Mouse (Mus musculus): ENCODE measurements at regions not wholly inside any gene's neighbourhood (a gene's known extent, or its start where the extent isn't known, plus 50 kb on each side); places are given as distances from the start of the nearest gene placed in this dataset.

- no peaks in the 10 kb centered on the region for H3K27me3 ChIP-seq (ENCODE audit: control insufficient read depth, insufficient read depth, low read length)
- H3K27ac ChIP-seq (replicated peaks; ENCODE audit: low read depth, low read length) = no peak overlapping the region
- no peak overlapping the region for H3K4me3 ChIP-seq (replicated peaks; ENCODE audit: low read depth, low read length)
- H3K4me1 ChIP-seq (ENCODE audit: control insufficient read depth, insufficient read depth, low read length) = no peaks in the 10 kb centered on the region
- ATAC-seq (ENCODE audit: low FRiP score, low TSS enrichment) (no peak), DNase-seq (no peak)
- H3K9me3 ChIP-seq (ENCODE audit: control insufficient read depth, low read length) = no peaks in the 10 kb centered on the region
- H3K9ac ChIP-seq (replicated peaks; ENCODE audit: low read length) = no peak overlapping the region
- 94% methylated on average over 11 of the region's 11 CpGs for WGBS
- H3K4me2 ChIP-seq (ENCODE audit: low read length) = no peak overlapping the region
- H3K36me3 ChIP-seq (ENCODE audit: control insufficient read depth, insufficient read depth, low read length) = no peaks in the 10 kb centered on the region
These were observed 345.9 kb upstream of the Gm11114 start for GRCm38 (mm10) chr9:84966558-84967154.

- WGBS = 83% methylated on average over 3 of the region's 3 CpGs
These were observed 342.5 kb upstream of the Gm11114 start for GRCm38 (mm10) chr9:84969975-84970608.

GRCm38 (mm10) chr9:84977470-84977869 is 335.1 kb upstream of the Gm11114 start:
- WGBS = 85% methylated on average over 5 of the region's 5 CpGs
- no peak overlapping the region for H3K9ac ChIP-seq (replicated peaks; ENCODE audit: low read length)

More at GRCm38 (mm10) chr9:84969975-84970608, 342.5 kb upstream of the Gm11114 start:
- no peaks in the 10 kb centered on the region for H3K27me3 ChIP-seq (ENCODE audit: control insufficient read depth, insufficient read depth, low read length)
- H3K9me3 ChIP-seq (ENCODE audit: control insufficient read depth, low read length) = no peaks in the 10 kb centered on the region
- H3K27ac ChIP-seq (replicated peaks; ENCODE audit: low read depth, low read length) = no peak overlapping the region
- no peak overlapping the region for H3K9ac ChIP-seq (replicated peaks; ENCODE audit: low read length)
- no peak overlapping the region for H3K4me2 ChIP-seq (ENCODE audit: low read length)
- no peaks in the 10 kb centered on the region for H3K36me3 ChIP-seq (ENCODE audit: control insufficient read depth, insufficient read depth, low read length)
- ATAC-seq (ENCODE audit: low FRiP score, low TSS enrichment) = no peak
- no peak for DNase-seq
- no peak overlapping the region for H3K4me3 ChIP-seq (replicated peaks; ENCODE audit: low read depth, low read length)
- H3K4me1 ChIP-seq (ENCODE audit: control insufficient read depth, insufficient read depth, low read length) = no peaks in the 10 kb centered on the region

GRCm38 (mm10) chr9:85003414-85003813 is 309.2 kb upstream of the Gm11114 start:
- WGBS = 43% methylated on average over 1 of the region's 1 CpGs
- H3K4me3 ChIP-seq (replicated peaks; ENCODE audit: low read depth, low read length) = no peak overlapping the region
- no peaks in the 10 kb centered on the region for H3K9me3 ChIP-seq (ENCODE audit: control insufficient read depth, low read length)
- H3K4me1 ChIP-seq (ENCODE audit: control insufficient read depth, insufficient read depth, low read length) = no peaks in the 10 kb centered on the region
- no peak overlapping the region for H3K9ac ChIP-seq (replicated peaks; ENCODE audit: low read length)
- no peak overlapping the region for H3K27ac ChIP-seq (replicated peaks; ENCODE audit: low read depth, low read length)
- H3K36me3 ChIP-seq (ENCODE audit: control insufficient read depth, insufficient read depth, low read length) = no peaks in the 10 kb centered on the region
- H3K27me3 ChIP-seq (ENCODE audit: control insufficient read depth, insufficient read depth, low read length) = no peaks in the 10 kb centered on the region
- DNase-seq (no peak), ATAC-seq (ENCODE audit: low FRiP score, low TSS enrichment) (no peak)
- H3K4me2 ChIP-seq (ENCODE audit: low read length) = no peak overlapping the region

More at GRCm38 (mm10) chr9:84977470-84977869, 335.1 kb upstream of the Gm11114 start:
- Histone ChIP-seq H3K27ac (replicated peaks; ENCODE audit: low read depth, low read length) (no peak overlapping the region), H3K27me3 (ENCODE audit: control insufficient read depth, insufficient read depth, low read length) (no peaks in the 10 kb centered on the region), H3K4me2 (ENCODE audit: low read length) (no peak overlapping the region), H3K4me3 (replicated peaks; ENCODE audit: low read depth, low read length) (no peak overlapping the region), H3K36me3 (ENCODE audit: control insufficient read depth, insufficient read depth, low read length) (no peaks in the 10 kb centered on the region), H3K9me3 (ENCODE audit: control insufficient read depth, low read length) (no peaks in the 10 kb centered on the region), H3K4me1 (ENCODE audit: control insufficient read depth, insufficient read depth, low read length) (no peaks in the 10 kb centered on the region)
- DNase-seq (no peak), ATAC-seq (ENCODE audit: low FRiP score, low TSS enrichment) (no peak)

GRCm38 (mm10) chr9:85011361-85011760 is 301.2 kb upstream of the Gm11114 start:
- Histone ChIP-seq H3K36me3 (ENCODE audit: control insufficient read depth, insufficient read depth, low read length) (no peaks in the 10 kb centered on the region), H3K4me2 (ENCODE audit: low read length) (no peak overlapping the region), H3K4me1 (ENCODE audit: control insufficient read depth, insufficient read depth, low read length) (no peaks in the 10 kb centered on the region), H3K4me3 (replicated peaks; ENCODE audit: low read depth, low read length) (no peak overlapping the region), H3K9me3 (ENCODE audit: control insufficient read depth, low read length) (no peaks in the 10 kb centered on the region), H3K27me3 (ENCODE audit: control insufficient read depth, insufficient read depth, low read length) (no peaks in the 10 kb centered on the region), H3K27ac (replicated peaks; ENCODE audit: low read depth, low read length) (no peak overlapping the region), H3K9ac (replicated peaks; ENCODE audit: low read length) (no peak overlapping the region)
- ATAC-seq (ENCODE audit: low FRiP score, low TSS enrichment) (no peak), DNase-seq (no peak)
- WGBS = 50% methylated on average over 1 of the region's 1 CpGs

- H3K27ac ChIP-seq (replicated peaks; ENCODE audit: low read depth, low read length) = no peak overlapping the region
These were observed 264.2 kb upstream of the Gm11114 start for GRCm38 (mm10) chr9:85048112-85048978.

GRCm38 (mm10) chr9:85052526-85052925 is 260.0 kb upstream of the Gm11114 start:
- Histone ChIP-seq H3K9ac (replicated peaks; ENCODE audit: low read length) (no peak overlapping the region), H3K36me3 (ENCODE audit: control insufficient read depth, insufficient read depth, low read length) (no peaks in the 10 kb centered on the region), H3K27ac (replicated peaks; ENCODE audit: low read depth, low read length) (no peak overlapping the region), H3K4me1 (ENCODE audit: control insufficient read depth, insufficient read depth, low read length) (no peaks in the 10 kb centered on the region), H3K4me3 (replicated peaks; ENCODE audit: low read depth, low read length) (no peak overlapping the region), H3K4me2 (ENCODE audit: low read length) (no peak overlapping the region), H3K27me3 (ENCODE audit: control insufficient read depth, insufficient read depth, low read length) (no peaks in the 10 kb centered on the region), H3K9me3 (ENCODE audit: control insufficient read depth, low read length) (no peaks in the 10 kb centered on the region; the same call in 1 of the 2 replicates)
- WGBS = 85% methylated on average over 4 of the region's 4 CpGs
- DNase-seq = no peak
- no peak for ATAC-seq (ENCODE audit: low FRiP score, low TSS enrichment)

More at GRCm38 (mm10) chr9:85048112-85048978, 264.2 kb upstream of the Gm11114 start:
- 54% methylated on average over 2 of the region's 2 CpGs for WGBS
- Histone ChIP-seq H3K9me3 (ENCODE audit: control insufficient read depth, low read length) (no peaks in the 10 kb centered on the region), H3K4me3 (replicated peaks; ENCODE audit: low read depth, low read length) (no peak overlapping the region), H3K4me1 (ENCODE audit: control insufficient read depth, insufficient read depth, low read length) (no peaks in the 10 kb centered on the region), H3K27me3 (ENCODE audit: control insufficient read depth, insufficient read depth, low read length) (no peaks in the 10 kb centered on the region), H3K9ac (replicated peaks; ENCODE audit: low read length) (no peak overlapping the region), H3K4me2 (ENCODE audit: low read length) (no peak overlapping the region), H3K36me3 (ENCODE audit: control insufficient read depth, insufficient read depth, low read length) (no peaks in the 10 kb centered on the region)
- peak; percentile 3 for DNase-seq
- no peak for ATAC-seq (ENCODE audit: low FRiP score, low TSS enrichment)

GRCm38 (mm10) chr9:85079975-85080374 is 232.6 kb upstream of the Gm11114 start:
- Histone ChIP-seq H3K9me3 (ENCODE audit: control insufficient read depth, low read length) (no peaks in the 10 kb centered on the region), H3K27me3 (ENCODE audit: control insufficient read depth, insufficient read depth, low read length) (no peaks in the 10 kb centered on the region), H3K4me1 (ENCODE audit: control insufficient read depth, insufficient read depth, low read length) (no peaks in the 10 kb centered on the region), H3K36me3 (ENCODE audit: control insufficient read depth, insufficient read depth, low read length) (no peaks in the 10 kb centered on the region), H3K27ac (replicated peaks; ENCODE audit: low read depth, low read length) (no peak overlapping the region), H3K9ac (replicated peaks; ENCODE audit: low read length) (no peak overlapping the region), H3K4me3 (replicated peaks; ENCODE audit: low read depth, low read length) (no peak overlapping the region), H3K4me2 (ENCODE audit: low read length) (no peak overlapping the region)
- ATAC-seq (ENCODE audit: low FRiP score, low TSS enrichment) (no peak), DNase-seq (no peak)
- 90% methylated on average over 5 of the region's 5 CpGs for WGBS

Measured in midbrain, embryonic 14.5 days (tissue).